Mouse (Mus musculus) liver, embryonic 12.5 days (tissue): ENCODE measurements at regions not wholly inside any gene's neighbourhood (a gene's known extent, or its start where the extent isn't known, plus 50 kb on each side); places are given as distances from the start of the nearest gene placed in this dataset.

Experiments
- ATAC-seq: fragments of 200-750 bp; cut with Nextera tagmentation; 2 replicates; pipeline ENCODE4 v1.8.0; 2017; ENCODE audit warnings: moderate number of reproducible peaks, mild to moderate bottlenecking, moderate library complexity
- H3K27ac ChIP-seq: fragments of 300-500 bp; sonication (generic); 2 replicates; pipeline ENCODE4 v1.5.1; 2016; ENCODE audit warnings: mild to moderate bottlenecking
- H3K27me3 ChIP-seq: fragments of 300-500 bp; sonication (generic); replicated peaks from 2 replicates; pipeline ENCODE4 v1.6.1; 2016; ENCODE audit warnings: mild to moderate bottlenecking, moderate library complexity
- H3K36me3 ChIP-seq: fragments of 300-500 bp; sonication (generic); 2 replicates; pipeline ENCODE4 v1.6.1; 2016; ENCODE audit warnings: mild to moderate bottlenecking, moderate library complexity
- H3K4me1 ChIP-seq: fragments of 300-500 bp; sonication (generic); 2 replicates; pipeline ENCODE4 v1.6.1; 2016
- H3K4me2 ChIP-seq: fragments of 300-500 bp; sonication (generic); 2 replicates; pipeline ENCODE4 v1.6.1; 2016; ENCODE audit warnings: mild to moderate bottlenecking, moderate library complexity
- H3K4me3 ChIP-seq: fragments of 300-500 bp; sonication (generic); 2 replicates; pipeline ENCODE4 v1.5.1; 2016; ENCODE audit warnings: mild to moderate bottlenecking, moderate library complexity
- H3K9ac ChIP-seq: fragments of 300-500 bp; sonication (generic); 2 replicates; pipeline ENCODE4 v1.6.1; 2016; ENCODE audit warnings: mild to moderate bottlenecking, moderate library complexity
- H3K9me3 ChIP-seq: fragments of 300-500 bp; sonication (generic); replicated peaks from 2 replicates; pipeline ENCODE4 v1.6.1; 2016; ENCODE audit warnings: mild to moderate bottlenecking, moderate library complexity
- WGBS: fragments of 180-500 bp; shearing (Covaris S2); methylation state at CpG from one replicate; pipeline ENCODE4 v1.1.7; 2016; ENCODE audit not compliant: insufficient replicate concordance; 5-methylcytosine and 5-hydroxymethylcytosine counted together

DNA sequence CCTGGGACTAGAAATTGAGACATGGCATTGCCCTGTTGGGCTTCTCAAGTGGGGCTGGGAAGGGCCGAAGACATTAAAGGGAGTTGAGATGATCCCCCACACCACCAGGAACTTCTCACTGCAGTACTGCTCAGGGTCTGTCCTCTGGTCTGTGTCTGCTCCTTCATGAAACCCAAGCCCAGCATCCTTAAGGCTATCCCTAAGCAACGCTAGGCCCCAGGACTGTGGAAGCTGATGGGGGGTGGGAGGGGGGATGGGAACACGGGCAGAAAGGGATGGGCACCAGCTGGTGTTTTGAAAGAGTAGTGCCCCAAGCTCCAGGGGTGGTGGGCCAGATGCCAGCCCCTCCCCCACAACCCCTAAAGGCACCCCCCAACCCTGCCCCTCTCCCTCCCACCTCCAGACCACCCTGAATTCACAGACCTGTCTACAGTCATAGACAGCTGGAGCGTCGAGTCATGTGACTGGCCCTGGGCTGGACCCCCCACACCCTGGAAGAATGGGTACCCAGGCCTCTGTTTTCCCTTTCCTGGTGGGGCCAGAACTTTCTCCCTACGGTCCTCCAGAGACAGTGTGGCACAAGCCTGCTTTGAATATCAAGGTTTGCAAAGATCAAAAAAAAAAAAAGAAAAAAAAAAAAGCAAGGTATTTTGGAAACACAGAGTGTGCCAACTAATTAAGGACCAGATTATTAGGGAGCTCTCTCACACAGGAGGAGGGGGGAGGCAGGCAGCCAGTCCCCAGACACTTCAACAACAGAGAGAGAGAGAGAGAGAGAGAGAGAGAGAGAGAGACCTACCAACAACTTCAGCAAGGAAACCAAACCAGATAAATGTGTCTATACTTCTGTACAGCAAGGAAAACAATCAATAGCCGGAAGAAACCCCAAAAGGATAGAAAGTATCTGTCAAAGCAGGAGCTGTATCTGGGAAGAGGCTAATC is 85.1 kb downstream of the Pdgfa start:
- Histone ChIP-seq H3K27me3 (no peaks in the 10 kb centered on the region), H3K4me1 (no peaks in the 10 kb centered on the region), H3K36me3 (no peaks in the 10 kb centered on the region), H3K27ac (no peak overlapping the region), H3K9me3 (no peaks in the 10 kb centered on the region), H3K9ac (no peak overlapping the region), H3K4me2 (no peak overlapping the region), H3K4me3 (no peak overlapping the region)
- WGBS: 66% methylated on average over 7 of the region's 7 CpGs
- no peak for ATAC-seq

DNA sequence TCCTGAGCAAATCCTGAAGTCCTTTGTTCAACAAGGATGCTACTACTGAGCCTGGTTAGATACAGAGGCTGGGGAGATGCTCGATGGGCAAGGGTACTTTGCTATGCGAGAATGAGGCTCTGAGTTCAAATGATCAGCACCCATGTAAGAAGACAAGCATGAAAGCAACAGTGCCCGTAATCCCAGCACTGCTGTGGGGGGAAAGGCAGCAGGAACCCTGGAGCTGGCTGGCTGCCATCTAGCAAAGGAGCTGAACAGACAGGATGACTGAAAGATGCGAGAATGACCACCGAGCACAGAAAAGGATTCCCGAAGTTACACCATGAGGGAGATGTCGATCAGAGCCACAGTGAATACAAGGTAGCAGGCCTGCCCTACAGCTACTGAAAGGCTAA is 84.5 kb downstream of the Pdgfa start:
- Histone ChIP-seq H3K36me3 (no peaks in the 10 kb centered on the region), H3K9me3 (no peaks in the 10 kb centered on the region), H3K27ac (no peak overlapping the region), H3K9ac (no peak overlapping the region), H3K4me2 (no peak overlapping the region), H3K27me3 (no peaks in the 10 kb centered on the region), H3K4me1 (no peaks in the 10 kb centered on the region), H3K4me3 (no peak overlapping the region)
- no peak for ATAC-seq
- 58% methylated on average over 7 of the region's 7 CpGs for WGBS

- ATAC-seq: no peak
- Histone ChIP-seq H3K4me2 (no peak overlapping the region), H3K9me3 (no peaks in the 10 kb centered on the region), H3K4me3 (no peak overlapping the region), H3K4me1 (no peaks in the 10 kb centered on the region), H3K27me3 (no peaks in the 10 kb centered on the region), H3K9ac (no peak overlapping the region), H3K27ac (no peak overlapping the region), H3K36me3 (no peaks in the 10 kb centered on the region)
- 42% methylated on average over 5 of the region's 5 CpGs for WGBS
These were observed 82.1 kb downstream of the Pdgfa start for GRCm38 (mm10) chr5:138915068-138915467.

DNA sequence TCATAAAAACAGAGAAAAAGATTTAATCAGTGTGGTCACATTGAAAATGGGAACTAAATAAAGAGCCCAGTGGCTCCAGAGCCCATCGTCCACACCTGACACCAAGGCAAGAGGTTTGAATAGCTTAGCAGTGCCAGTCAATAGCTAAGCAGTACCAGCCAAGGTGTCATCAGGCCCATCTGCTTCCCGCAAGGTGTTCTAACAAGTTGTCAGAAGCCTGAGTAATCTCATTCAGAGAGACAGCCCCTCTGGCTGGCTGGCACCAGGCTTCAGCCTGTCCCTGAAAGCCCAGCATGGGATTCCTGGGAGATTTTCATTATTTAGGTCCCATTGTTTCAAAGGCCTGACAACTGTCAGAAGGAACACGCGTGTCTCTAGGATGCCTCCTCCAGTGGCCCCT is 81.7 kb downstream of the Pdgfa start:
- H3K4me2 ChIP-seq: no peak overlapping the region
- no peak for ATAC-seq
- H3K27me3 ChIP-seq: no peaks in the 10 kb centered on the region
- no peak overlapping the region for H3K9ac ChIP-seq
- no peak overlapping the region for H3K4me3 ChIP-seq
- H3K27ac ChIP-seq: no peak overlapping the region
- H3K36me3 ChIP-seq: no peaks in the 10 kb centered on the region
- H3K4me1 ChIP-seq: no peaks in the 10 kb centered on the region
- 68% methylated on average over 4 of the region's 4 CpGs for WGBS
- H3K9me3 ChIP-seq: no peaks in the 10 kb centered on the region

DNA sequence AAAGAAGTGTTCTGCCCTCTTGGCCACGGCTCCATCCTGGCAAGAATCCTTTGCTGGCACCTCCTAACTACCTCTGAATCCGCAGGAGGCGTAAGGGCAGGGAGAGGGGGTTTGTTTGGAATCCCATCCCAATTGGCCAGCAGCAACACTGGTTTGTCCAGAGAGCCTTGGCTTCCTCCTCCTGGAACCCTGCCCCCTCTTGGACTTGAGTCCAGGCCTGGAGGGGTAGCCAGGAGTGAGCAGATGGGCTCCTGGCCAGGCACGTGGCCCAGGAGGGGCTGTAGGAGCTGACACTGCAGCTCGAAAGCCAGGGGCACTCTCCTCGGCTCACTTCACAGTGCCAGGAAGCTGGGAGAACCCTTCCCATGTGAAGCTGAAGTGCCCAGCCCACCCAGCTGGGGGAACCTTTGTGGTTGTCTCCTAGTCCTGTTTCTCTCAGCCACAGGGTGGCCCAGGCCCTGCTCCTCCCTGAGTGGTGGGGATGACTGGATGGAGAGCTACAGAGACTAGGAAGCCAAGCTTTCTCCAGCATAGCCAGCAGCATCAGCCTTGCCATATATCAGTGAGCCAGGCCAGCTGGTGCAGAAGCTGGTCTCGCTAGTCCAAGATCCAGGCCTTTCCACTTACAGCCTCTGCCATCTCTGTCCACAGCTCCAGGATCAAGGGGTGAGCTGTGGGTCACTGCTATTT is 76.9 kb downstream of the Pdgfa start:
- H3K4me3 ChIP-seq: no peak overlapping the region
- no peak overlapping the region for H3K27ac ChIP-seq
- H3K36me3 ChIP-seq: no peaks in the 10 kb centered on the region
- H3K9me3 ChIP-seq: no peaks in the 10 kb centered on the region
- no peak overlapping the region for H3K9ac ChIP-seq
- ATAC-seq: no peak
- no peak overlapping the region for H3K4me2 ChIP-seq
- no peaks in the 10 kb centered on the region for H3K4me1 ChIP-seq
- WGBS: 49% methylated on average over 7 of the region's 7 CpGs
- H3K27me3 ChIP-seq: no peaks in the 10 kb centered on the region

GRCm38 (mm10) chr5:138922116-138922515 is 75.1 kb downstream of the Pdgfa start:
- no peak for ATAC-seq
- Histone ChIP-seq H3K9ac (no peak overlapping the region), H3K36me3 (no peaks in the 10 kb centered on the region), H3K4me1 (no peaks in the 10 kb centered on the region), H3K27ac (no peak overlapping the region), H3K27me3 (no peaks in the 10 kb centered on the region), H3K9me3 (no peaks in the 10 kb centered on the region), H3K4me2 (no peak overlapping the region), H3K4me3 (no peak overlapping the region)
- 48% methylated on average over 3 of the region's 3 CpGs for WGBS
